Mouse (Mus musculus) cerebellum, adult 2 months (tissue): ENCODE measurements around the gene Rpl35a. TPM values are rescaled to one million over a fixed set of nuclear protein-coding genes. Genes with fewer than 3 reads are reported as not detected.

Experiments
- DNase-seq, 2 experiments: peaks; one replicate each; pipeline ENCODE4 v3.0.0; 2021
- H3K27ac ChIP-seq: fragments of 200-500 bp; 2 replicates; pipeline ENCODE4 v1.5.1; 2012; ENCODE audit warnings: low read length, control low read depth, inconsistent platforms; ENCODE audit not compliant: insufficient read depth
- H3K27me3 ChIP-seq: fragments of 200-500 bp; 2 replicates; pipeline ENCODE4 v1.6.1; 2012; ENCODE audit warnings: inconsistent platforms, mild to moderate bottlenecking, low read length, moderate library complexity; ENCODE audit not compliant: control insufficient read depth, insufficient read depth
- H3K4me1 ChIP-seq: fragments of 200-500 bp; 2 replicates; pipeline ENCODE4 v1.6.1; 2011; ENCODE audit warnings: low read length; ENCODE audit not compliant: control insufficient read depth, insufficient read depth
- H3K4me3 ChIP-seq: fragments of 200-500 bp; replicated peaks from 2 replicates; pipeline ENCODE3; 2011; ENCODE audit warnings: mild to moderate bottlenecking, low read depth, low read length, control low read depth; ENCODE audit not compliant: insufficient read depth
- CTCF ChIP-seq: fragments of 200-500 bp; IDR thresholded peaks from 2 replicates; pipeline ENCODE4 v1.5.1; 2011; ENCODE audit warnings: low read depth, mild to moderate bottlenecking, control low read depth, low read length, moderate library complexity, borderline replicate concordance; ENCODE audit not compliant: insufficient read depth
- POLR2A ChIP-seq: fragments of 200-500 bp; IDR thresholded peaks from 2 replicates; pipeline ENCODE4 v1.6.1; 2011; ENCODE audit warnings: low read length, control low read depth, borderline replicate concordance; ENCODE audit not compliant: insufficient read depth
- WGBS: fragments of 180-500 bp; shearing (Covaris S2); methylation state at CpG from one replicate; pipeline ENCODE4 v1.1.7; 2018; 5-methylcytosine and 5-hydroxymethylcytosine counted together
- polyA plus RNA-seq: library from polyadenylated mRNA; depleted of rRNA; stranded (reverse); fragments of >200 nt; gene quantifications from 2 replicates; pipeline ENCODE4 v1.2.3, GENCODE M21; 2012

The Rpl35a gene
- polyA plus RNA-seq, 1 experiment: 665 TPM

- no peak for DNase-seq
- Histone ChIP-seq H3K4me3 (no peak overlapping the region), H3K27ac (no peak overlapping the region), H3K27me3 (no peaks in the 10 kb centered on the region), H3K4me1 (peaks cover 7% of the 10 kb centered on the region; the same call in 1 of the 2 replicates)
- no peak for TF ChIP-seq CTCF
- 91% methylated on average over 5 of the region's 5 CpGs for WGBS
Observed at GRCm38 (mm10) chr16:33017677-33018349, 38.4 kb upstream of the Rpl35a start.

- peaks cover 7% of the 10 kb centered on the region; the same call in 1 of the 2 replicates for H3K4me1 ChIP-seq
- H3K27ac ChIP-seq: no peak overlapping the region
- DNase-seq: no peak
- H3K4me3 ChIP-seq: no peak overlapping the region
- no peak for TF ChIP-seq CTCF
- no peak for TF ChIP-seq POLR2A
- H3K27me3 ChIP-seq: no peaks in the 10 kb centered on the region
- WGBS: 71% methylated on average over 21 of the region's 21 CpGs
Observed at GRCm38 (mm10) chr16:33019117-33019770, 37.0 kb upstream of the Rpl35a start.

- Histone ChIP-seq H3K27ac (no peak overlapping the region), H3K4me3 (no peak overlapping the region), H3K27me3 (no peaks in the 10 kb centered on the region), H3K4me1 (no peaks in the 10 kb centered on the region)
- TF ChIP-seq POLR2A (no peak), CTCF (no peak)
- DNase-seq: no peak
- 59% methylated on average over 3 of the region's 3 CpGs for WGBS
Observed at GRCm38 (mm10) chr16:33021381-33021780, 34.9 kb upstream of the Rpl35a start.

DNA sequence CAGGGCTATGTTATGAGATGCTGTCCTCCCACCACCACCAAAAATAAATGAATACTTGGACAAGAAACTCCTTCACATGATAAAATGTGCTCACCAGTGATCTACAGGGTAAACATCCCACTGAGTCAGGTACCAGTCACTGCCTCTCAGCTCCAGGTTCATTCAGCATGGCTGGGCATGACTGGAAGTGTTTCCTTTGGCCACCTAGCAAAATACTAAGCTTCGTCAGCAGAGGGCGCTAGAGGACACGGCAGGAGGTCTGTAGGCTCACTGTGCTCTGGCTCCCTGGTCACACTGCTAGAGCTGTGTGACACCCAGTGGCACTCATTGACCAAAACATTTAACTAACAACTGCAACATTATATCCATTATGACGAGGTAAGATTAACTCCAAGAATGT, 32.5 kb upstream of the Rpl35a start:
- peak; percentile 70 to 79 for DNase-seq
- WGBS: 7% methylated on average over 4 of the region's 4 CpGs
- Histone ChIP-seq H3K4me3 (no peak overlapping the region), H3K27me3 (no peaks in the 10 kb centered on the region), H3K27ac (no peak overlapping the region), H3K4me1 (no peaks in the 10 kb centered on the region)
- TF ChIP-seq CTCF (peak; percentile 87), POLR2A (no peak)

DNA sequence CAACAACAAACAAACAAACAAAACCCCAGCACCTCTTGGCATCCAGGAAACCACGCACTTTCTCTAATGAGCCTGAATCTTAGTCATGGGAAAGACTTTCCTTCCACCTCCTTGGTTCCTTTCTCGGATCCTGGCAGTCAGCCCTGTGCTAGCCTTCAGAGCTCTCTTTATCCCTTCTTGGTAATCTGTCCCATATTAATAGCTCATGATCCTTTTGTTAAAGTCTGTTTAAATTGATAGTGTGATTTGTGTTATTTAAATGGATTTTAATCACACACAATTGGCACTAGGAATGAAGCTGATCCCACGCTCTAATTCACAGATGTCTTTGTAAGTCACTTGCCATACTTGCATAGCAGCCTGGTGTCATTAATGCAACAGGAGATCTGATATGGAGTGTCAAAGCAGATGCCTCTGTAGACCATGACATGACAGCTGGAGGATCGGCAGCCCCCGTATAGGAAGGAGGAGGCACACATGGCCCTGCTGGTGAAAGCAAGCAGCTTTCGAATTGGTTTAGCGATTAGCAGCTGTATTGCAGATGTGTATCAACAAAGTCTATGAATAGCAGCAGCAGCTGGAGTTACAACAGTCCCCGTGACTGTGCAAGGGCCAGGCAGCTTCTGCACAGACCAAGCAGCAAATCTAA, 31.7 kb upstream of the Rpl35a start:
- H3K4me3 ChIP-seq: no peak overlapping the region
- DNase-seq: no peak
- 60% methylated on average over 8 of the region's 8 CpGs for WGBS
- TF ChIP-seq POLR2A (no peak), CTCF (no peak)
- H3K27me3 ChIP-seq: no peaks in the 10 kb centered on the region
- H3K27ac ChIP-seq: no peak overlapping the region
- H3K4me1 ChIP-seq: no peaks in the 10 kb centered on the region

DNA sequence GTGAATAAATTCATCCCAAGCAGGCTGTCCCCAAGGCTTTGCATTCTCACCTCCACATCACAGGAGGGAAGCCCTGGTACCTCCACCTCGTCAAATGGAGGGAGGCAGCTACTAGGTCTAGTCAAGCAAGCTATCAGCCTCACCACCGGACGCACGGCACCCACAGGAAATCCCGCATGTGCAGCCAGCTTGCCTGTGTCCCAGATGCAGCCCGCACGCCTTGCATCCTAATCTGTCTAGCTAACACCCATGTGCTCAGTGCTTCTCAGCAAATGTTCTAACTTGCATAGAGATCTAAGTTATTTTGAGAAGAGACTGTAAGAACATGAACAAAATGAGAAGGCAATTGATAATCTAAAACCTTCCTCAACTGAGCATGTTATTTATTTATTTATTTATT, 29.9 kb upstream of the Rpl35a start:
- no peak overlapping the region for H3K4me3 ChIP-seq
- DNase-seq: no peak
- no peaks in the 10 kb centered on the region for H3K27me3 ChIP-seq
- H3K4me1 ChIP-seq: no peaks in the 10 kb centered on the region
- whole genome bisulfite sequencing: 86% methylated on average over 7 of the region's 7 CpGs
- no peak overlapping the region for H3K27ac ChIP-seq
- TF ChIP-seq CTCF: no peak
- no peak for TF ChIP-seq POLR2A

DNA sequence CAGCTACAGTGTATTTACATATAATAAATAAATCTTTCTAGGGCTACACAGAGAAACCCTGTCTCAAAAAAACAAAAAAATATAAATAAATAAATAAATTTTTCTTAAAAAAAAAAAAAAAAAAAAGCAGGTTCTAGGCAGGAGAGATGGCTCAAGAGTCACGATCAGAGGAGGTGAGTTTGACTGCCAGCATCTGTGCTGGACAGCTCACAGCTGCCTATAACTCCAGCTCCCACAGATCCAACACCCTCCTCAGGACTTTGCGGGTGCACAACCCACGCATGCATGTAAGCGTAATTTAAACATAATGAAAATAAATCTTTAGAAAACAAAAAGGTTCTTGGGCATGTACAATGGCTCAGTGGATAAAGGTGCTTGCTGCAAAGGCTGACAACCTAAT, 20.2 kb upstream of the Rpl35a start:
- no peaks in the 10 kb centered on the region for H3K27me3 ChIP-seq
- no peak for TF ChIP-seq POLR2A
- no peak for TF ChIP-seq CTCF
- no peak overlapping the region for H3K4me3 ChIP-seq
- no peaks in the 10 kb centered on the region for H3K4me1 ChIP-seq
- H3K27ac ChIP-seq: no peak overlapping the region
- DNase-seq: no peak
- 92% methylated on average over 4 of the region's 4 CpGs for WGBS

- Histone ChIP-seq H3K27me3 (no peaks in the 10 kb centered on the region), H3K4me1 (no peaks in the 10 kb centered on the region), H3K4me3 (no peak overlapping the region), H3K27ac (no peak overlapping the region)
- WGBS: 81% methylated on average over 1 of the region's 1 CpGs
- DNase-seq: no peak
- TF ChIP-seq CTCF (no peak), POLR2A (no peak)
Observed at GRCm38 (mm10) chr16:33042682-33043081, 13.6 kb upstream of the Rpl35a start.
